Mouse (Mus musculus): ENCODE measurements around the gene Elavl1.

The Elavl1 gene

GRCm38 (mm10) chr8:4320404-4320803, 4.8 kb downstream of the Elavl1 start:
- DNase-seq: no peak

- DNase-seq: no peak
Observed at GRCm38 (mm10) chr8:4319573-4319872, 5.7 kb downstream of the Elavl1 start.

GRCm38 (mm10) chr8:4318796-4319572, 6.2 kb downstream of the Elavl1 start:
- no peak for DNase-seq

- no peak for DNase-seq
Observed at GRCm38 (mm10) chr8:4318124-4318523, 7.1 kb downstream of the Elavl1 start.

GRCm38 (mm10) chr8:4314852-4315251, 10.4 kb downstream of the Elavl1 start:
- no peak for DNase-seq

GRCm38 (mm10) chr8:4313254-4314124, 11.7 kb downstream of the Elavl1 start:
- no peak for DNase-seq

- DNase-seq: no peak
Observed at GRCm38 (mm10) chr8:4312104-4312503, 13.1 kb downstream of the Elavl1 start.

- DNase-seq: no peak
Observed at GRCm38 (mm10) chr8:4305838-4306237, 19.4 kb downstream of the Elavl1 start.

GRCm38 (mm10) chr8:4304124-4304547, 21.1 kb downstream of the Elavl1 start:
- DNase-seq: no peak

- no peak for DNase-seq
Observed at GRCm38 (mm10) chr8:4297822-4298221, 27.4 kb downstream of the Elavl1 start.

GRCm38 (mm10) chr8:4292738-4293137, 32.5 kb downstream of the Elavl1 start:
- DNase-seq: no peak

- DNase-seq: no peak
Observed at GRCm38 (mm10) chr8:4276111-4276465, 49.1 kb downstream of the Elavl1 start.

GRCm38 (mm10) chr8:4275275-4276110, 49.7 kb downstream of the Elavl1 start, which contains the start of gene Timm44:
Timm44 (minus strand) TSS chr8:4275913.
- DNase-seq: peak; percentile 93

GRCm38 (mm10) chr8:4269609-4270008, 55.6 kb downstream of the Elavl1 start:
- DNase-seq: no peak

GRCm38 (mm10) chr8:4267627-4268026, 57.6 kb downstream of the Elavl1 start:
- DNase-seq: peak; percentile 43

GRCm38 (mm10) chr8:4265160-4265914, 59.9 kb downstream of the Elavl1 start:
- DNase-seq: no peak

- no peak for DNase-seq
Observed at GRCm38 (mm10) chr8:4263105-4263791, 62.0 kb downstream of the Elavl1 start.

- no peak for DNase-seq
Observed at GRCm38 (mm10) chr8:4259805-4260170, 65.4 kb downstream of the Elavl1 start.

GRCm38 (mm10) chr8:4259125-4259804, 65.9 kb downstream of the Elavl1 start, which contains the start of gene Ctxn1:
Ctxn1 (minus strand) TSS chr8:4259274.
- DNase-seq: peak; percentile 94 to 95

GRCm38 (mm10) chr8:4258678-4259077, 66.5 kb downstream of the Elavl1 start:
- peak; percentile 39 to 50 for DNase-seq

GRCm38 (mm10) chr8:4258233-4258632, 67.0 kb downstream of the Elavl1 start:
- peak; percentile 87 to 88 for DNase-seq

Measured in B cell, adult 2 months (primary cell).